In genomic region chr17:66223711-66224110, GRCm38 (mm10) we compare ENCODE assay signal across 21 mouse cellular contexts.
DNase-seq lines count a peak whose midpoint lies in the region; ATAC-seq and TF ChIP-seq lines count a peak whose summit lies in the region.
"Had no signal": no experiment of that assay in that cellular context is flagged by ENCODE, and none has a peak within 500 bp of the region (broad histone marks: within the 10 kb centered on the region; RNA-seq: fewer than 3 reads in every experiment).

No protein-coding gene starts in this region.

- no peaks in the 10 kb centered on the region for H3K36me3 ChIP-seq in forebrain, postnatal 0 days (ENCODE audit: insufficient read depth)
- no peaks in the 10 kb centered on the region for H3K36me3 ChIP-seq in forebrain, embryonic 12.5 days (replicated peaks)
- no peaks in the 10 kb centered on the region for H3K36me3 ChIP-seq in testis, adult 2 months (ENCODE audit: control insufficient read depth, insufficient read depth, low read length)
- H3K36me3 ChIP-seq: embryonic facial prominence, embryonic 10.5 days; embryonic facial prominence, embryonic 12.5 days; G1E had no signal

- H3K4me1 ChIP-seq in forebrain, postnatal 0 days (ENCODE audit: insufficient read depth) = no peaks in the 10 kb centered on the region
- H3K4me1 ChIP-seq in forebrain, embryonic 12.5 days = no peaks in the 10 kb centered on the region
- H3K4me1 ChIP-seq in testis, adult 2 months (ENCODE audit: control insufficient read depth, insufficient read depth, low read length) = peaks cover 7% of the 10 kb centered on the region
- H3K4me1 ChIP-seq: embryonic facial prominence, embryonic 12.5 days had no signal

- no peaks in the 10 kb centered on the region for H3K9me3 ChIP-seq in forebrain, postnatal 0 days (ENCODE audit: low read length)
- H3K9me3 ChIP-seq in forebrain, embryonic 12.5 days = no peaks in the 10 kb centered on the region
- H3K9me3 ChIP-seq: embryonic facial prominence, embryonic 10.5 days; embryonic facial prominence, embryonic 12.5 days; G1E had no signal

- H3K4me3 ChIP-seq in forebrain, postnatal 0 days (ENCODE audit: low read depth, low read length) = no peak overlapping the region
- no peak overlapping the region for H3K4me3 ChIP-seq in forebrain, embryonic 12.5 days (replicated peaks)
- H3K4me3 ChIP-seq in testis, adult 2 months (ENCODE audit: control insufficient read depth, low read depth, low read length) = no peak overlapping the region
- H3K4me3 ChIP-seq: embryonic facial prominence, embryonic 10.5 days; embryonic facial prominence, embryonic 12.5 days had no signal

- H3K4me2 ChIP-seq in forebrain, postnatal 0 days (ENCODE audit: low read depth) = no peak overlapping the region
- H3K4me2 ChIP-seq in forebrain, embryonic 12.5 days = no peak overlapping the region
- H3K4me2 ChIP-seq: embryonic facial prominence, embryonic 12.5 days had no signal

- H3K9ac ChIP-seq in forebrain, postnatal 0 days = no peak overlapping the region
- H3K9ac ChIP-seq in forebrain, embryonic 12.5 days = no peak overlapping the region
- H3K9ac ChIP-seq: embryonic facial prominence, embryonic 12.5 days had no signal

- TF ChIP-seq CTCF in forebrain, postnatal 0 days (IDR thresholded peaks at IDR 0.05; ENCODE audit: low read depth) = no peak
- TF ChIP-seq CTCF in testis, adult 2 months (IDR thresholded peaks at IDR 0.05; ENCODE audit: control insufficient read depth, insufficient read depth, insufficient replicate concordance, low read depth, low read length) = no peak
- no peak for TF ChIP-seq CTCF in brain, embryonic 14.5 days (IDR thresholded peaks at IDR 0.05; ENCODE audit: borderline replicate concordance, extremely low read depth, insufficient read depth, insufficient read length)

- 57% methylated on average over 13 of the region's 13 CpGs for WGBS in forebrain, postnatal 0 days
- 78% methylated on average over 13 of the region's 13 CpGs for WGBS in forebrain, embryonic 12.5 days

- ATAC-seq in forebrain, postnatal 0 days = no peak
- ATAC-seq in forebrain, embryonic 12.5 days (ENCODE audit: low FRiP score) = no peak
- ATAC-seq: activated CD4-positive, CD25-positive, alpha-beta regulatory T cell, adult 4 months; CD4-positive, CD25-positive, alpha-beta regulatory T cell, adult 4 months; forebrain, embryonic 14.5 days; forebrain, embryonic 16.5 days; Patski had no signal

- DNase-seq in forebrain, postnatal 0 days = peak; percentile 43
- no peak for DNase-seq in testis, postnatal 14 days (ENCODE audit: low spot score)
- peak; percentile 41 for DNase-seq in R1 (ENCODE audit: low read depth, low spot score)
- peak; percentile 63 for DNase-seq in brain, embryonic 14.5 days (ENCODE audit: low read depth)
- DNase-seq in layer of hippocampus, adult 9-10 months (ENCODE audit: low spot score) = no peak
- no peak for DNase-seq in lung, postnatal 36 days
- DNase-seq: adrenal gland, adult 8-10 months; adrenal gland, postnatal 14 days; B cell, adult 2 months; cerebellum, adult 11-12 months; cerebellum, adult 9-10 months had no signal

- H3K27me3 ChIP-seq in forebrain, postnatal 0 days (ENCODE audit: insufficient read depth, low read length) = no peaks in the 10 kb centered on the region
- no peaks in the 10 kb centered on the region for H3K27me3 ChIP-seq in forebrain, embryonic 12.5 days
- H3K27me3 ChIP-seq in testis, adult 2 months (ENCODE audit: control insufficient read depth, insufficient read depth, low read length) = no peaks in the 10 kb centered on the region
- H3K27me3 ChIP-seq: embryonic facial prominence, embryonic 12.5 days had no signal

- no peak for TF ChIP-seq POLR2A in testis, adult 2 months (IDR thresholded peaks at IDR 0.05; ENCODE audit: control insufficient read depth, low read depth, low read length)
- no peak for TF ChIP-seq POLR2A in brain, embryonic 14.5 days (IDR thresholded peaks at IDR 0.05; ENCODE audit: borderline replicate concordance, extremely low read depth, insufficient read depth, insufficient read length, poor library complexity, severe bottlenecking)

- H3K27ac ChIP-seq in forebrain, postnatal 0 days (ENCODE audit: low read depth, low read length) = no peak overlapping the region
- H3K27ac ChIP-seq in forebrain, embryonic 12.5 days = no peak overlapping the region
- H3K27ac ChIP-seq in testis, adult 2 months (ENCODE audit: control insufficient read depth, insufficient read depth, low read depth, low read length) = peak overlapping the region; percentile 68
- H3K27ac ChIP-seq: embryonic facial prominence, embryonic 10.5 days; embryonic facial prominence, embryonic 12.5 days had no signal

Comparison
In these comparisons a context has a peak if more than half of its experiments do, and no peak if none do; other contexts are left out.
1. DNase-seq: peak in forebrain, postnatal 0 days (single experiment), R1 (single experiment) and brain, embryonic 14.5 days (single experiment); none in testis, postnatal 14 days (single experiment), layer of hippocampus, adult 9-10 months (single experiment) and lung, postnatal 36 days (single experiment).